Mouse (Mus musculus): ENCODE results near the gene Mad1l1.
"Not testable (repeated sequence)": the region's sequence is repeated elsewhere in the genome, so short reads cannot be mapped to it uniquely, and the experiment has no call there.

Gene Mad1l1

GRCm38 (mm10) chr5:140012286-140012967 lies 308.9 kb downstream of the Mad1l1 start:
- DNase-seq (ENCODE audit: low spot score in 2 of 2) = no peak

- no peak for DNase-seq (ENCODE audit: low spot score in 2 of 2)
Measured at GRCm38 (mm10) chr5:140010405-140010804, 310.9 kb downstream of the Mad1l1 start.

GRCm38 (mm10) chr5:140009083-140009655 lies 312.2 kb downstream of the Mad1l1 start:
- DNase-seq (ENCODE audit: low spot score in 2 of 2) = no peak

GRCm38 (mm10) chr5:140008523-140008806 lies 312.9 kb downstream of the Mad1l1 start:
- DNase-seq (ENCODE audit: low spot score in 2 of 2) = no peak

- DNase-seq (ENCODE audit: low spot score in 2 of 2) = no peak
Measured at GRCm38 (mm10) chr5:140007656-140008522, 313.5 kb downstream of the Mad1l1 start.

GRCm38 (mm10) chr5:140006861-140007260 lies 314.5 kb downstream of the Mad1l1 start:
- DNase-seq (ENCODE audit: low spot score in 2 of 2) = no peak

GRCm38 (mm10) chr5:140002541-140002940 lies 318.8 kb downstream of the Mad1l1 start:
- DNase-seq (ENCODE audit: low spot score in 2 of 2) = no peak

GRCm38 (mm10) chr5:139998916-139999315 lies 322.4 kb downstream of the Mad1l1 start:
- DNase-seq (ENCODE audit: low spot score in 2 of 2) = no peak

GRCm38 (mm10) chr5:139998321-139998720 lies 323.0 kb downstream of the Mad1l1 start:
- not testable (repeated sequence) for DNase-seq (ENCODE audit: low spot score in 2 of 2)

GRCm38 (mm10) chr5:139991531-139991930 lies 329.8 kb downstream of the Mad1l1 start:
- no peak for DNase-seq (ENCODE audit: low spot score in 2 of 2)

GRCm38 (mm10) chr5:139985073-139985746 lies 336.1 kb downstream of the Mad1l1 start:
- DNase-seq (ENCODE audit: low spot score in 2 of 2) = no peak

- DNase-seq (ENCODE audit: low spot score in 2 of 2) = no peak
Measured at GRCm38 (mm10) chr5:139981976-139982375, 339.4 kb downstream of the Mad1l1 start.

GRCm38 (mm10) chr5:139979371-139979770 lies 342.0 kb downstream of the Mad1l1 start:
- DNase-seq (ENCODE audit: low spot score in 2 of 2) = peak; percentile 21 to 65

- peak; percentile 38 to 43 for DNase-seq (ENCODE audit: low spot score in 2 of 2)
Measured at GRCm38 (mm10) chr5:139978525-139979276, 342.7 kb downstream of the Mad1l1 start.

GRCm38 (mm10) chr5:139977476-139977875 lies 343.9 kb downstream of the Mad1l1 start:
- DNase-seq (ENCODE audit: low spot score in 2 of 2) = no peak

- no peak for DNase-seq (ENCODE audit: low spot score in 2 of 2)
Measured at GRCm38 (mm10) chr5:139976584-139976983, 344.8 kb downstream of the Mad1l1 start.

GRCm38 (mm10) chr5:139970186-139970631 lies 351.1 kb downstream of the Mad1l1 start:
- no peak for DNase-seq (ENCODE audit: low spot score in 2 of 2)

- no peak for DNase-seq (ENCODE audit: low spot score in 2 of 2)
Measured at GRCm38 (mm10) chr5:139969151-139969948, 352.0 kb downstream of the Mad1l1 start.

GRCm38 (mm10) chr5:139965596-139965995 lies 355.8 kb downstream of the Mad1l1 start:
- DNase-seq (ENCODE audit: low spot score in 2 of 2) = no peak

GRCm38 (mm10) chr5:139964391-139964790 lies 357.0 kb downstream of the Mad1l1 start:
- no peak for DNase-seq (ENCODE audit: low spot score in 2 of 2)

GRCm38 (mm10) chr5:139959741-139960140 lies 361.6 kb downstream of the Mad1l1 start:
- DNase-seq (ENCODE audit: low spot score in 2 of 2) = no peak

Measured in frontal cortex, postnatal 36 days (tissue).